18 mouse cellular contexts compared by ENCODE assay signal in the genomic region with DNA sequence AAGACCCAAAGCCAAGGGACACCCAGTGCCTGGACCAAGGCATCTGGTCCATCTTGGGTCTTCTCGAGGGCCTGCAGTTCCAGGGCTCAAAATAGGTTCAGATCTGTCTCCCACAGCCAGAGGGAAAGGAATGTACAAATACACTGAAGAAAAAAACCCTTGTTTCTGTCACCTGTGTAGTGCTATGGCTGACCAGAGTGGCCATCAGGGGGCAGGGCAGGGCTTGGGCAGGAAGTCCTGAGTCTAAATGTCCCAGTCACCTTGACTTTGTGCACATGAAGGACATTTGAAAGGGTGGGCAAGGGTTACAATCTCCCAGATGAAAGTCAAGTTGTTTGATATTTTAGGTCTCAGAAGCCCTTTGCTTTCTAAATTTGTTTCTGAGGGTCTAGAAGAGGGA. TPM values are rescaled to one million over a fixed set of nuclear protein-coding genes. Genes with fewer than 3 reads are reported as not detected.
DNase-seq lines count a peak whose midpoint lies in the region; ATAC-seq and TF ChIP-seq lines count a peak whose summit lies in the region.
"Had no signal": no experiment of that assay in that cellular context is flagged by ENCODE, and none has a peak within 500 bp of the region (broad histone marks: within the 10 kb centered on the region; RNA-seq: fewer than 3 reads in every experiment).

No protein-coding gene starts in this region.

- intact Hi-C loops in heart, adult 2 months (cut with DNase I) = no loop called here
- intact Hi-C loops in left cerebral cortex, adult 2 months (cut with DNase I) = no loop called here
- intact Hi-C loops in left cerebral cortex, postnatal 14 days (cut with DNase I) = no loop called here

- H3K79me2 ChIP-seq in heart, adult 2 months (replicated peaks; ENCODE audit: control insufficient read depth, insufficient read depth, low read length) = no peaks in the 10 kb centered on the region
- H3K79me2 ChIP-seq in MEL (ENCODE audit: control insufficient read depth, insufficient read depth, low read length, poor library complexity) = peaks cover 3% of the 10 kb centered on the region; the same call in 1 of the 2 replicates

- no peak for TF ChIP-seq EP300 in heart, adult 2 months (IDR thresholded peaks at IDR 0.05; ENCODE audit: insufficient read depth, low read depth, low read length)
- no peak for TF ChIP-seq EP300 in MEL (IDR thresholded peaks at IDR 0.05; ENCODE audit: low read depth in 1 of 2, low read length in 2 of 2)
- TF ChIP-seq EP300 in liver, postnatal 0 days (IDR thresholded peaks at IDR 0.05; ENCODE audit: low read depth) = no peak

- peaks cover 4% of the 10 kb centered on the region for H3K9me3 ChIP-seq in heart, embryonic 11.5 days (replicated peaks; ENCODE audit: control insufficient read depth, low read length)
- H3K9me3 ChIP-seq in MEL (replicated peaks; ENCODE audit: insufficient read depth, low read length) = no peaks in the 10 kb centered on the region
- H3K9me3 ChIP-seq in liver, postnatal 0 days (ENCODE audit: low read length) = peaks cover 10% of the 10 kb centered on the region; the same call in 1 of the 2 replicates
- no peaks in the 10 kb centered on the region for H3K9me3 ChIP-seq in hindbrain, embryonic 13.5 days
- H3K9me3 ChIP-seq: embryonic facial prominence, embryonic 10.5 days; kidney, embryonic 15.5 days had no signal

- TF ChIP-seq POLR2A in heart, adult 2 months (IDR thresholded peaks at IDR 0.05; ENCODE audit: insufficient read depth, low read depth, low read length) = no peak
- TF ChIP-seq POLR2A in MEL (IDR thresholded peaks at IDR 0.05; ENCODE audit: control insufficient read depth in 1 of 2, insufficient read depth in 1 of 2, low read depth in 1 of 2, low read length in 2 of 2, poor library complexity in 1 of 2) = no peak

- H3K36me3 ChIP-seq in heart, adult 2 months (ENCODE audit: control insufficient read depth, insufficient read depth, low read length) = no peaks in the 10 kb centered on the region
- H3K36me3 ChIP-seq in heart, embryonic 11.5 days (ENCODE audit: control insufficient read depth, insufficient read depth, low read length) = no peaks in the 10 kb centered on the region
- H3K36me3 ChIP-seq in MEL (ENCODE audit: control insufficient read depth in 1 of 2, insufficient read depth in 2 of 2, low read length in 2 of 2) = peaks cover 0 to 24% of the 10 kb centered on the region in 2 experiments; a peak in 2 of 4 replicates
- H3K36me3 ChIP-seq in liver, postnatal 0 days (replicated peaks; ENCODE audit: insufficient read depth, low read length) = peaks cover 17% of the 10 kb centered on the region
- H3K36me3 ChIP-seq in hindbrain, embryonic 13.5 days = no peaks in the 10 kb centered on the region
- H3K36me3 ChIP-seq: embryonic facial prominence, embryonic 10.5 days; kidney, embryonic 15.5 days had no signal

- TF ChIP-seq CTCF in heart, adult 2 months (IDR thresholded peaks at IDR 0.05) = peak; percentile 22; the same call in 1 of the 2 replicates
- TF ChIP-seq CTCF in left cerebral cortex, adult 2 months (IDR thresholded peaks at IDR 0.05) = peak; percentile 6
- TF ChIP-seq CTCF in MEL (IDR thresholded peaks at IDR 0.05 in 2 of 3, conservative IDR thresholded peaks at IDR 0.05 in 1 of 3; ENCODE audit: control insufficient read depth in 1 of 3, insufficient read depth in 1 of 3, low read depth in 2 of 3, low read length in 3 of 3, poor library complexity in 1 of 3, severe bottlenecking in 1 of 3) = peak in 2 of 3 experiments; percentile 0 to 14; a peak in 1 of 6 replicates
- TF ChIP-seq CTCF in liver, postnatal 0 days (IDR thresholded peaks at IDR 0.05; ENCODE audit: low read depth) = peak; percentile 62

- no peak for ATAC-seq in heart, embryonic 11.5 days (replicated peaks; ENCODE audit: insufficient number of reproducible peaks, low FRiP score, low TSS enrichment)
- no peak for ATAC-seq in liver, postnatal 0 days
- no peak for ATAC-seq in hindbrain, embryonic 13.5 days (ENCODE audit: low FRiP score)
- ATAC-seq: forebrain, embryonic 14.5 days had no signal

- TF ChIP-seq RAD21 in MEL (IDR thresholded peaks at IDR 0.05; ENCODE audit: low read depth, low read length) = no peak

- H3K27me3 ChIP-seq in heart, adult 2 months (ENCODE audit: control insufficient read depth, insufficient read depth, low read length) = no peaks in the 10 kb centered on the region
- H3K27me3 ChIP-seq in heart, embryonic 11.5 days (ENCODE audit: control insufficient read depth, insufficient read depth, low read length) = no peaks in the 10 kb centered on the region
- no peaks in the 10 kb centered on the region for H3K27me3 ChIP-seq in MEL (ENCODE audit: control insufficient read depth in 1 of 2, insufficient read depth in 2 of 2, low read length in 2 of 2)
- H3K27me3 ChIP-seq in liver, postnatal 0 days (ENCODE audit: insufficient read depth, low read length) = no peaks in the 10 kb centered on the region
- H3K27me3 ChIP-seq in hindbrain, embryonic 13.5 days = no peaks in the 10 kb centered on the region
- H3K27me3 ChIP-seq: CH12.LX; kidney, embryonic 15.5 days had no signal

- no peak overlapping the region for H3K9ac ChIP-seq in heart, adult 2 months (ENCODE audit: low read depth, low read length)
- no peak overlapping the region for H3K9ac ChIP-seq in heart, embryonic 11.5 days (ENCODE audit: low read depth, low read length)
- no peak overlapping the region for H3K9ac ChIP-seq in MEL (ENCODE audit: control insufficient read depth, low read depth, low read length, poor library complexity, severe bottlenecking)
- no peak overlapping the region for H3K9ac ChIP-seq in liver, postnatal 0 days (replicated peaks)
- no peak overlapping the region for H3K9ac ChIP-seq in hindbrain, embryonic 13.5 days
- H3K9ac ChIP-seq: kidney, embryonic 15.5 days had no signal

- DNase-seq in heart, adult 2 months = no peak
- no peak for DNase-seq in left cerebral cortex, adult 2 months (ENCODE audit: extremely low spot score in 1 of 2, low spot score in 2 of 2)
- no peak for DNase-seq in left cerebral cortex, postnatal 14 days (ENCODE audit: low spot score in 2 of 2)
- DNase-seq in MEL (ENCODE audit: low read depth, low spot score) = no peak
- peak; percentile 37 for DNase-seq in liver, postnatal 0 days
- no peak for DNase-seq in urinary bladder, adult 18-20 months (ENCODE audit: low spot score in 2 of 2)
- DNase-seq: cerebellum, adult 8-10 months; gastrocnemius, postnatal 14 days; lung, adult 18-20 months; midbrain, embryonic 14.5 days; thymus, postnatal 4 days had no signal

- no peaks in the 10 kb centered on the region for H3K4me1 ChIP-seq in heart, adult 2 months (ENCODE audit: control insufficient read depth, insufficient read depth, low read length)
- no peaks in the 10 kb centered on the region for H3K4me1 ChIP-seq in heart, embryonic 11.5 days (ENCODE audit: control insufficient read depth, insufficient read depth, low read length)
- H3K4me1 ChIP-seq in MEL (ENCODE audit: control insufficient read depth in 1 of 2, insufficient read depth in 2 of 2, low read length in 2 of 2) = no peaks in the 10 kb centered on the region
- H3K4me1 ChIP-seq in liver, postnatal 0 days (ENCODE audit: insufficient read depth) = no peaks in the 10 kb centered on the region
- H3K4me1 ChIP-seq in hindbrain, embryonic 13.5 days (replicated peaks) = peaks cover 8% of the 10 kb centered on the region; the same call in 1 of the 2 replicates
- H3K4me1 ChIP-seq: embryonic facial prominence, embryonic 10.5 days; kidney, embryonic 15.5 days had no signal

- H3K27ac ChIP-seq in heart, adult 2 months = no peak overlapping the region
- H3K27ac ChIP-seq in heart, embryonic 11.5 days (ENCODE audit: low read depth, low read length) = no peak overlapping the region
- H3K27ac ChIP-seq in left cerebral cortex, adult 2 months = no peak overlapping the region
- no peak overlapping the region for H3K27ac ChIP-seq in MEL (ENCODE audit: control insufficient read depth, low read depth, low read length)
- no peak overlapping the region for H3K27ac ChIP-seq in liver, postnatal 0 days (ENCODE audit: low read depth)
- H3K27ac ChIP-seq in hindbrain, embryonic 13.5 days = no peak overlapping the region
- H3K27ac ChIP-seq: embryonic facial prominence, embryonic 10.5 days; kidney, embryonic 15.5 days had no signal

- H3K4me3 ChIP-seq in heart, adult 2 months = no peak overlapping the region
- no peak overlapping the region for H3K4me3 ChIP-seq in heart, embryonic 11.5 days (ENCODE audit: low read depth, low read length)
- H3K4me3 ChIP-seq in left cerebral cortex, adult 2 months = no peak overlapping the region
- no peak overlapping the region for H3K4me3 ChIP-seq in MEL (ENCODE audit: control insufficient read depth in 1 of 2, insufficient read depth in 1 of 2, low read depth in 2 of 2, low read length in 2 of 2)
- H3K4me3 ChIP-seq in liver, postnatal 0 days (ENCODE audit: low read depth, low read length) = no peak overlapping the region
- H3K4me3 ChIP-seq in hindbrain, embryonic 13.5 days = no peak overlapping the region
- H3K4me3 ChIP-seq: embryonic facial prominence, embryonic 10.5 days; kidney, embryonic 15.5 days; myocyte had no signal

- WGBS in heart, adult 2 months = 77% methylated on average over 1 of the region's 1 CpGs
- 72% methylated on average over 1 of the region's 1 CpGs for WGBS in heart, embryonic 11.5 days (ENCODE audit: insufficient replicate concordance)
- WGBS in liver, postnatal 0 days (ENCODE audit: insufficient replicate concordance) = 53% methylated on average over 1 of the region's 1 CpGs
- WGBS in hindbrain, embryonic 13.5 days = 71% methylated on average over 1 of the region's 1 CpGs

- no peak overlapping the region for H3K4me2 ChIP-seq in heart, embryonic 11.5 days
- no peak overlapping the region for H3K4me2 ChIP-seq in liver, postnatal 0 days (ENCODE audit: low read depth, low read length)
- no peak overlapping the region for H3K4me2 ChIP-seq in hindbrain, embryonic 13.5 days
- H3K4me2 ChIP-seq: kidney, embryonic 15.5 days had no signal

TF ChIP-seq in MEL, 35 proteins besides CTCF, POLR2A, EP300 and RAD21 (continues in another document):
- TF ChIP-seq ZKSCAN1 (IDR thresholded peaks at IDR 0.05; ENCODE audit: low read depth, low read length) = no peak
- no peak for TF ChIP-seq GABPA (IDR thresholded peaks at IDR 0.05; ENCODE audit: low read depth, low read length)
- no peak for TF ChIP-seq UBTF (IDR thresholded peaks at IDR 0.05; ENCODE audit: borderline replicate concordance, insufficient read depth, low read depth, low read length)
- no peak for TF ChIP-seq ZC3H11A (IDR thresholded peaks at IDR 0.05; ENCODE audit: low read depth, low read length)

RNA-seq across cellular contexts. Expression of a gene that starts 46.9 kb away (rescaled TPM):
- total RNA-seq in heart, adult 2 months (2021) = 10 to 100 TPM; 13.2 to 13.8 TPM
- polyA plus RNA-seq in heart, adult 2 months (2012; rRNA removed) = 8.4 and 13.5 TPM in 2 replicates
- 4.3 and 5.9 TPM in 2 replicates for polyA plus RNA-seq in heart, embryonic 11.5 days (2014; fragmentation: Nextera tagmentation; extraction: Ambion mirVana)
- 10 to 100 TPM; 16.7 to 20.1 TPM for total RNA-seq in left cerebral cortex, adult 2 months (2021)
- 10 to 100 TPM; 21.7 to 22.1 TPM for total RNA-seq in left cerebral cortex, postnatal 14 days (2021)
- total RNA-seq in MEL (2012; rRNA removed) = 69.4 and 73.0 TPM in 2 replicates
- polyA plus RNA-seq in MEL (2012; ENCODE audit: insufficient read depth in 1 of 2, insufficient read length in 2 of 2, low read depth in 1 of 2, low replicate concordance in 2 of 2, missing spikeins in 1 of 2) = 10 to 100 TPM in 1 of 2 experiments, not detected in 1; 71.3 TPM
- polyA plus RNA-seq in liver, postnatal 0 days (2015; fragmentation: Nextera tagmentation; extraction: Ambion mirVana) = 11.3 and 13.3 TPM in 2 replicates
- polyA plus RNA-seq in hindbrain, embryonic 13.5 days (2015; fragmentation: Nextera tagmentation; extraction: Ambion mirVana) = 4.0 and 4.1 TPM in 2 replicates

Comparison
In these comparisons a context has a peak if more than half of its experiments do, and no peak if none do; other contexts are left out.
1. CTCF ChIP-seq: peak in every context shown above with its lines; median percentile 62 in liver, postnatal 0 days; 22 in heart, adult 2 months; 7 in MEL; 6 in left cerebral cortex, adult 2 months.